Comparison of ENCODE assay signal across 7 mouse cellular contexts in genomic region chr11:99229641-99230260, GRCm38 (mm10). TPM values are rescaled to one million over a fixed set of nuclear protein-coding genes. Genes with fewer than 3 reads are reported as not detected.
DNase-seq lines count a peak whose midpoint lies in the region; ATAC-seq and TF ChIP-seq lines count a peak whose summit lies in the region.

No protein-coding gene starts in this region.

- no peak for TF ChIP-seq CTCF in thymus, adult 2 months (IDR thresholded peaks at IDR 0.05; ENCODE audit: borderline replicate concordance, control insufficient read depth, extremely low read depth, insufficient read depth, low read length, poor library complexity)

- ATAC-seq in inflammation-experienced regulatory T-cells, adult 6 months = peak; percentile 58

- peaks cover 4% of the 10 kb centered on the region for H3K4me1 ChIP-seq in thymus, adult 2 months (replicated peaks; ENCODE audit: control insufficient read depth, insufficient read depth, low read length)

- peak overlapping the region; percentile 95 for H3K4me3 ChIP-seq in thymus, adult 2 months (ENCODE audit: control insufficient read depth, insufficient read depth, low read length)

- H3K36me3 ChIP-seq in thymus, adult 2 months (ENCODE audit: control insufficient read depth, insufficient read depth, low read length) = peaks cover 31% of the 10 kb centered on the region

- WGBS in thymus, adult 2 months = under 1% methylated on average over 31 of the region's 31 CpGs

- no peak for TF ChIP-seq POLR2A in thymus, adult 2 months (IDR thresholded peaks at IDR 0.05; ENCODE audit: control insufficient read depth, extremely low read depth, insufficient read depth, low read length, poor library complexity)

- no peak for DNase-seq in thymus, adult 2 months
- DNase-seq in thymus, postnatal 36 days = no peak
- peak; percentile 59 for DNase-seq in embryo, embryonic 10.5 days (ENCODE audit: low spot score)
- DNase-seq in naive thymus-derived CD4-positive, alpha-beta T cell, adult 2 months (ENCODE audit: low read depth) = peak; percentile 45
- DNase-seq in gastrocnemius, adult 18-20 months (ENCODE audit: low spot score) = no peak
- no peak for DNase-seq in spleen, postnatal 36 days (ENCODE audit: low spot score in 2 of 2)

- no peaks in the 10 kb centered on the region for H3K27me3 ChIP-seq in thymus, adult 2 months (ENCODE audit: control insufficient read depth, insufficient read depth, low read length)

- H3K27ac ChIP-seq in thymus, adult 2 months (ENCODE audit: control insufficient read depth, insufficient read depth, low read length) = peak overlapping the region; percentile 28; the same call in 1 of the 2 replicates

RNA-seq across cellular contexts. Expression of gene Smarce1, which starts 1.1 kb away (rescaled TPM):
- 37.0 and 43.5 TPM in 2 replicates for polyA plus RNA-seq in thymus, adult 2 months (2012; rRNA removed)
- polyA plus RNA-seq in inflammation-experienced regulatory T-cells, adult 6 months (2017; shearing (Covaris generic)) = 100 to 1,000 TPM; 127 to 184 (median 159) TPM
- total RNA-seq in gastrocnemius, adult 18-20 months (2021) = 10 to 100 TPM; 28.0 to 33.2 TPM

RNA-seq across cellular contexts. Expression of gene Krt222, which starts 14.1 kb away (rescaled TPM):
- 0.23 and 0.40 TPM in 2 replicates for polyA plus RNA-seq in thymus, adult 2 months (2012; rRNA removed)
- polyA plus RNA-seq in inflammation-experienced regulatory T-cells, adult 6 months (2017; shearing (Covaris generic)) = 1 to 10 TPM; 2.1 to 2.7 (median 2.1) TPM
- 1 to 10 TPM; 2.4 TPM for total RNA-seq in gastrocnemius, adult 18-20 months (2021)

RNA-seq across cellular contexts. Expression of gene Krt24, which starts 55.3 kb away (rescaled TPM):
- polyA plus RNA-seq in thymus, adult 2 months (2012; rRNA removed) = 0.10 and 0.12 TPM in 2 replicates
- polyA plus RNA-seq in inflammation-experienced regulatory T-cells, adult 6 months (2017; shearing (Covaris generic)) = not detected
- total RNA-seq in gastrocnemius, adult 18-20 months (2021) = not detected

Comparison
In these comparisons a context has a peak if more than half of its experiments do, and no peak if none do; other contexts are left out.
1. DNase-seq: peak in embryo, embryonic 10.5 days (single experiment) and naive thymus-derived CD4-positive, alpha-beta T cell, adult 2 months (single experiment); none in thymus, adult 2 months (single experiment), thymus, postnatal 36 days (0 of 2), gastrocnemius, adult 18-20 months (single experiment) and spleen, postnatal 36 days (0 of 2).